Mouse (Mus musculus) cerebellum, adult 2 months (tissue): ENCODE results near the gene Arhgap10. TPM values are rescaled to one million over a fixed set of nuclear protein-coding genes. Genes with fewer than 3 reads are reported as not detected.

Source experiments
- DNase-seq, 2 experiments: peaks; one replicate each; pipeline ENCODE4 v3.0.0; 2021
- H3K27ac ChIP-seq: fragments of 200-500 bp; 2 replicates; pipeline ENCODE4 v1.5.1; 2012; ENCODE audit warnings: low read length, control low read depth, inconsistent platforms; ENCODE audit not compliant: insufficient read depth
- H3K27me3 ChIP-seq: fragments of 200-500 bp; 2 replicates; pipeline ENCODE4 v1.6.1; 2012; ENCODE audit warnings: inconsistent platforms, mild to moderate bottlenecking, low read length, moderate library complexity; ENCODE audit not compliant: control insufficient read depth, insufficient read depth
- H3K4me1 ChIP-seq: fragments of 200-500 bp; 2 replicates; pipeline ENCODE4 v1.6.1; 2011; ENCODE audit warnings: low read length; ENCODE audit not compliant: control insufficient read depth, insufficient read depth
- H3K4me3 ChIP-seq: fragments of 200-500 bp; replicated peaks from 2 replicates; pipeline ENCODE3; 2011; ENCODE audit warnings: mild to moderate bottlenecking, low read depth, low read length, control low read depth; ENCODE audit not compliant: insufficient read depth
- CTCF ChIP-seq: fragments of 200-500 bp; IDR thresholded peaks from 2 replicates; pipeline ENCODE4 v1.5.1; 2011; ENCODE audit warnings: low read depth, mild to moderate bottlenecking, control low read depth, low read length, moderate library complexity, borderline replicate concordance; ENCODE audit not compliant: insufficient read depth
- POLR2A ChIP-seq: fragments of 200-500 bp; IDR thresholded peaks from 2 replicates; pipeline ENCODE4 v1.6.1; 2011; ENCODE audit warnings: low read length, control low read depth, borderline replicate concordance; ENCODE audit not compliant: insufficient read depth
- WGBS: fragments of 180-500 bp; shearing (Covaris S2); methylation state at CpG from one replicate; pipeline ENCODE4 v1.1.7; 2018; 5-methylcytosine and 5-hydroxymethylcytosine counted together
- polyA plus RNA-seq: library from polyadenylated mRNA; depleted of rRNA; stranded (reverse); fragments of >200 nt; gene quantifications from 2 replicates; pipeline ENCODE4 v1.2.3, GENCODE M21; 2012; rRNA removed

The Arhgap10 gene
- polyA plus RNA-seq, 1 experiment: 12.5 TPM

DNA sequence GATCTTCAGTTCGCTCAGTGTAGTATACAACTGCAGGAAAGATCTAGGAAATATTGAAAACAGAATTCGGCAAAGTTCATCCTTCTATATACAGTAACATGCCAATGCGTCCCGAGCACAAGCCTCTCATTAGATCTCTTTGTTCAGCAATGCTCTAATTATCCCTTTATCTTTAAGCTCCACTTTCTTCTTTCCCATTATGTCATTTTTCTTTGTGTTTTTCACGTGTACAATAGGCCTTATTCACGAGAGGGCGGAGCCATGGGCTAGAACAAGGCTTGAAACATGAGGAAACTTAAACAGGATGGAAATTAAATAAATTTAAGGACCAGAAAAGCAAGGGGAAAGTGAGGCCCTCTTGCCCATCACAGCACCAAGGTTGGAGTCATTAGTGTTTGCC, 289.1 kb downstream of the Arhgap10 start:
- Histone ChIP-seq H3K4me1 (peaks cover 9% of the 10 kb centered on the region), H3K27me3 (no peaks in the 10 kb centered on the region), H3K27ac (no peak overlapping the region), H3K4me3 (no peak overlapping the region)
- no peak for TF ChIP-seq POLR2A
- TF ChIP-seq CTCF: no peak
- DNase-seq: no peak
- 95% methylated on average over 7 of the region's 7 CpGs for WGBS

DNA sequence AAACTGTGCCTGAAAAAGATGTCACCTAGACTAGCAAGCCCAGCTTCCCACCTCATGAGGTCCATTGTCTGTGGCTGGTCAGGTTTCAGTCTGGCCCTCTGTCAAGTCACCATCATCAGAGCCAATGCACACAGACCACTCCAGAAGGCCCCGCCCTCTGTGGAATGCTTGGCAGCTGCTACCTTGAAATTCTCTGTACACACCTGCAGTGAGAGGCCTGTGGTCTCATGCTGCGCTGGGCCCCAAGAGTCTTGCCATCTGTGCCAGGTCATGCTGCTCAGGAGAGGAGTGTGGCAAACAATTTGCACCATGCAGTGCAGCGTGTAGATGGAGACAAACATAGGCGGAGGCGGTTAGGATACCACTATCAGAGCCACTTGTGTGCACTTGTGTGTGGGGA, 290.0 kb downstream of the Arhgap10 start:
- 31% methylated on average over 5 of the region's 5 CpGs for WGBS
- Histone ChIP-seq H3K4me3 (no peak overlapping the region), H3K27ac (no peak overlapping the region), H3K27me3 (no peaks in the 10 kb centered on the region), H3K4me1 (peaks cover 9% of the 10 kb centered on the region)
- no peak for TF ChIP-seq CTCF
- TF ChIP-seq POLR2A: no peak
- peak; percentile 46 to 65 for DNase-seq

DNA sequence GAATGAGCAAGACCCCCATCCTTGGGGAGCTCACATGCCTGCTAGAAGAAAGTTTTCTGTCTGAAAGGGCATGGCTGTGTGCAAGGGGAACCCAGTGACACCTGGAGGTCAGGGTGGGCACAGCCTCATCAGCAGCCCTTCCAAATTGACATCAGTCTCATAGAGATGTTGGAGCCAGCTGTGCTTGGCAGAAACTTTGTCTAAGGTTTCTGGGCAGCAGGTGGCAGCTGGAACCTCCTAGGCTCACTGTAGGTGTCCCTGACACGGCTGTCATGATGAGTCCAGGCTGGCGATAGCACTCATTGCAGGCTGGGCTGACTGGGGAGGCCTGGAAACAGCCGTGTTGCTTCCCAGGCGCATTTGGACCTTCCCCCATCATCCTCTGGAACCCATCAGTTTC, 294.6 kb downstream of the Arhgap10 start:
- 34% methylated on average over 4 of the region's 4 CpGs for WGBS
- no peak for TF ChIP-seq CTCF
- no peak for TF ChIP-seq POLR2A
- H3K4me3 ChIP-seq: no peak overlapping the region
- H3K4me1 ChIP-seq: peaks cover 9% of the 10 kb centered on the region
- DNase-seq: no peak
- no peaks in the 10 kb centered on the region for H3K27me3 ChIP-seq
- H3K27ac ChIP-seq: no peak overlapping the region

DNA sequence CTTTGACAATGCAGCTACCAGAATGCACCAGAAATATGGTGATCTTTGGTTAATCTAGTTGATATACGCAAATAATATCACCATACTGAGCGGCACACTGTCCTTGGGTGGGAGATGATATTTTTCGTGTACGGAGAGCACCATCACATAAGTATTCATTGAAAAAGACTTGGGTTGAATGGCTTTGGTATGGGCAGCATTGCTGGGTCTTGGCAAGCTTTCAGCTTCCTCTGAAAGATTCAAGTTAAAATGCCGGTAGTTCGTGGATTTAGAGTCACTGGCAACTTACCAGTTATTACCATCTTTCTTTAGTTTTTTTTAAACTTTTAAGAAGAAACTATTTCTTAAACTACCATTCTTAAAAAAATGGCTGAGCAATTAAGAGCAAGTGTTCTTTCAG, 302.6 kb downstream of the Arhgap10 start:
- no peak overlapping the region for H3K27ac ChIP-seq
- WGBS: 40% methylated on average over 6 of the region's 6 CpGs

DNA sequence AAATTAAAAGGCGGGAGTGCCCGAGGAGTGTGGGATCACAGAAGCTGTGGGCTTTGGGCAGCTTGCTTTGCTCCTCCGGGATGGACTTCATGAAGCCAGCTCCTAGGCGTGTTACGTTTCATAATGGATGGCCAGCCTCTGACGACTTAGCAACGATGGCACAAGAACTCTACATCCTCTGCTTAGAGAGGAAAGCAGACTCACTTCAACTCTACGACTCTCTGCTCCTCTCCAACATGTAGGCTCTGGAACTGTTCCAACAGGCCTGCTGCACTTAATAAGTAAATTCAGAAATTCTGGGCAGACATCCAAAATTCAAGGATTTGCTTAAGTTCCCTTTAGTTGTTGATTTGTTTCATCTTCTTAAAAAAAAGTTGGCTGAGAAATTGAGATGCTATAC, 303.1 kb downstream of the Arhgap10 start:
- 25% methylated on average over 8 of the region's 8 CpGs for WGBS
- no peak overlapping the region for H3K27ac ChIP-seq

More for the DNA sequence above, 302.6 kb downstream of the Arhgap10 start:
- Histone ChIP-seq H3K4me3 (no peak overlapping the region), H3K27me3 (no peaks in the 10 kb centered on the region), H3K4me1 (no peaks in the 10 kb centered on the region)
- DNase-seq: no peak
- no peak for TF ChIP-seq POLR2A
- no peak for TF ChIP-seq CTCF

GRCm38 (mm10) chr8:77213893-77214464, 303.8 kb downstream of the Arhgap10 start:
- no peak for DNase-seq
- TF ChIP-seq CTCF: no peak
- TF ChIP-seq POLR2A: no peak
- no peaks in the 10 kb centered on the region for H3K4me1 ChIP-seq
- no peak overlapping the region for H3K4me3 ChIP-seq
- 88% methylated on average over 3 of the region's 3 CpGs for WGBS
- no peaks in the 10 kb centered on the region for H3K27me3 ChIP-seq
- H3K27ac ChIP-seq: no peak overlapping the region

More for the DNA sequence above, 303.1 kb downstream of the Arhgap10 start:
- DNase-seq: peak in 1 of 2 experiments; percentile 5
- Histone ChIP-seq H3K4me1 (no peaks in the 10 kb centered on the region), H3K27me3 (no peaks in the 10 kb centered on the region), H3K4me3 (no peak overlapping the region)
- no peak for TF ChIP-seq POLR2A
- TF ChIP-seq CTCF: no peak

- WGBS: 90% methylated on average over 3 of the region's 3 CpGs
- Histone ChIP-seq H3K4me3 (no peak overlapping the region), H3K4me1 (no peaks in the 10 kb centered on the region), H3K27me3 (no peaks in the 10 kb centered on the region), H3K27ac (no peak overlapping the region)
- TF ChIP-seq CTCF (no peak), POLR2A (no peak)
- no peak for DNase-seq
Measured at GRCm38 (mm10) chr8:77209297-77209696, 308.5 kb downstream of the Arhgap10 start.

Other genes with a start within 250 kb of the Arhgap10 start
- 22.7 and 23.2 TPM in 2 replicates for gene Prmt9, start 31.4 kb upstream of the Arhgap10 start, polyA plus RNA-seq
- gene Tmem184c, start 92.7 kb upstream of the Arhgap10 start, polyA plus RNA-seq: 79.2 and 80.8 TPM in 2 replicates
- gene Ednra, start 206.5 kb upstream of the Arhgap10 start, polyA plus RNA-seq: 3.7 and 4.2 TPM in 2 replicates